ENCODE assay signal across 43 mouse cellular contexts in genomic region chr16:57071132-57071639, GRCm38 (mm10). TPM values are rescaled to one million over a fixed set of nuclear protein-coding genes. Genes with fewer than 3 reads are reported as not detected.
"Had no signal": no experiment of that assay in that cellular context is flagged by ENCODE, and none has a peak within 500 bp of the region (broad histone marks: within the 10 kb centered on the region; RNA-seq: fewer than 3 reads in every experiment).

Gene Tmem45a2, minus strand, starts transcription at chr16:57071372.

- H3K27ac ChIP-seq: heart, embryonic 13.5 days; heart, embryonic 15.5 days; hindbrain, embryonic 10.5 days; hindbrain, embryonic 12.5 days; hindbrain, embryonic 13.5 days; hindbrain, embryonic 14.5 days; hindbrain, embryonic 15.5 days; hindbrain, postnatal 0 days; intestine, embryonic 15.5 days; kidney, embryonic 15.5 days; kidney, postnatal 0 days; layer of hippocampus, adult 2 months; left cerebral cortex, adult 2 months had no signal

- H3K4me3 ChIP-seq: heart, embryonic 12.5 days; heart, embryonic 13.5 days; heart, embryonic 15.5 days; hindbrain, embryonic 10.5 days; hindbrain, embryonic 12.5 days; hindbrain, embryonic 13.5 days; hindbrain, embryonic 15.5 days; intestine, embryonic 15.5 days; kidney, embryonic 15.5 days; layer of hippocampus, adult 2 months; left cerebral cortex, adult 2 months had no signal

- ATAC-seq: hindbrain, embryonic 16.5 days; hindbrain, postnatal 0 days; inflammation-experienced regulatory T-cells, adult 6 months; intestine, embryonic 15.5 days; intestine, embryonic 16.5 days; intestine, postnatal 0 days had no signal

- H3K4me1 ChIP-seq: heart, embryonic 12.5 days; heart, embryonic 13.5 days; heart, embryonic 15.5 days; hindbrain, embryonic 10.5 days; hindbrain, embryonic 12.5 days; hindbrain, embryonic 13.5 days; hindbrain, embryonic 15.5 days; intestine, embryonic 15.5 days; kidney, embryonic 15.5 days had no signal

- H3K9me3 ChIP-seq: heart, embryonic 12.5 days; heart, embryonic 13.5 days; heart, embryonic 15.5 days; hindbrain, embryonic 10.5 days; hindbrain, embryonic 12.5 days; hindbrain, embryonic 13.5 days; hindbrain, embryonic 15.5 days; intestine, embryonic 15.5 days; kidney, embryonic 15.5 days had no signal

- H3K36me3 ChIP-seq: heart, embryonic 12.5 days; heart, embryonic 13.5 days; heart, embryonic 15.5 days; hindbrain, embryonic 10.5 days; hindbrain, embryonic 12.5 days; hindbrain, embryonic 13.5 days; hindbrain, embryonic 15.5 days; intestine, embryonic 15.5 days; kidney, embryonic 15.5 days had no signal

- DNase-seq: heart, postnatal 10 days; heart, postnatal 14 days; heart, postnatal 36 days; heart, postnatal 4 days; kidney, adult 11 months; kidney, adult 18-20 months; kidney, adult 2 months; kidney, adult 8-10 months; kidney, adult 9 months; kidney, postnatal 10 days; kidney, postnatal 14 days; kidney, postnatal 25 days; kidney, postnatal 36 days; kidney, postnatal 4 days; layer of hippocampus, adult 9-11 months; layer of hippocampus, postnatal 36 days had no signal

- H3K27me3 ChIP-seq: heart, embryonic 12.5 days; heart, embryonic 13.5 days; heart, embryonic 15.5 days; hindbrain, embryonic 12.5 days; hindbrain, embryonic 13.5 days; hindbrain, embryonic 15.5 days; intestine, embryonic 15.5 days; kidney, embryonic 15.5 days had no signal

- H3K4me2 ChIP-seq: heart, embryonic 11.5 days; heart, embryonic 12.5 days; heart, embryonic 13.5 days; heart, embryonic 15.5 days; hindbrain, embryonic 12.5 days; hindbrain, embryonic 13.5 days; hindbrain, embryonic 14.5 days; hindbrain, embryonic 15.5 days; intestine, embryonic 15.5 days; kidney, embryonic 15.5 days had no signal

- H3K9ac ChIP-seq: heart, embryonic 12.5 days; heart, embryonic 13.5 days; heart, embryonic 15.5 days; hindbrain, embryonic 12.5 days; hindbrain, embryonic 13.5 days; hindbrain, embryonic 14.5 days; hindbrain, embryonic 15.5 days; intestine, embryonic 15.5 days; kidney, embryonic 15.5 days had no signal

RNA-seq across cellular contexts. Expression of gene Tmem45a2, which starts in this region (rescaled TPM):
- total RNA-seq: heart, postnatal 10 days; heart, postnatal 14 days; heart, postnatal 25 days; heart, postnatal 36 days; heart, postnatal 4 days; layer of hippocampus, adult 18-20 months; layer of hippocampus, adult 2 months; layer of hippocampus, postnatal 14 days; layer of hippocampus, postnatal 25 days; left cerebral cortex, adult 2 months had no signal
- polyA plus RNA-seq: heart, embryonic 11.5 days; heart, embryonic 12.5 days; heart, embryonic 16.5 days; hindbrain, embryonic 10.5 days; hindbrain, embryonic 11.5 days; inflammation-experienced regulatory T-cells, adult 6 months; intestine, embryonic 15.5 days; kidney, adult 2 months; kidney, embryonic 14.5 days; large intestine, adult 2 months had no signal
